Mouse (Mus musculus) bone marrow macrophage, adult 2 months (primary cell): ENCODE data around the gene Fes. TPM values are rescaled to one million over a fixed set of nuclear protein-coding genes. Genes with fewer than 3 reads are reported as not detected.

Source experiments
- H3K27ac ChIP-seq: 2 replicates; pipeline ENCODE4 v1.5.1; 2012; ENCODE audit warnings: low read depth, low read length; ENCODE audit not compliant: insufficient read depth
- H3K4me1 ChIP-seq: 2 replicates; pipeline ENCODE4 v1.6.1; 2012; ENCODE audit warnings: low read length; ENCODE audit not compliant: control insufficient read depth, insufficient read depth
- H3K4me3 ChIP-seq: 2 replicates; pipeline ENCODE4 v1.5.1; 2012; ENCODE audit warnings: mild to moderate bottlenecking, low read length, moderate library complexity; ENCODE audit not compliant: insufficient read depth
- CTCF ChIP-seq: IDR thresholded peaks from 2 replicates; pipeline ENCODE4 v1.5.1; 2012; ENCODE audit warnings: low read depth, mild to moderate bottlenecking, low read length, moderate library complexity
- POLR2A ChIP-seq: IDR thresholded peaks from 2 replicates; pipeline ENCODE4 v1.6.1; 2012; ENCODE audit warnings: mild to moderate bottlenecking, low read depth, low read length, borderline replicate concordance
- polyA plus RNA-seq: library from polyadenylated mRNA; stranded (reverse); fragments of >200 nt; gene quantifications from 2 replicates; pipeline ENCODE4 v1.2.4, GENCODE M21; 2012; ENCODE audit not compliant: missing spikeins, insufficient read depth, insufficient read length

The Fes gene
- polyA plus RNA-seq = 238 TPM in 2 replicates

GRCm38 (mm10) chr7:80387633-80388543 lies at the start of gene Fes:
Gene Fes (minus strand): TSS chr7:80387946.
- Histone ChIP-seq H3K4me1 (peaks cover 10% of the 10 kb centered on the region), H3K27ac (peak within 1 kb of the TSS; percentile 99), H3K4me3 (peak within 1 kb of the TSS; percentile 92)
- TF ChIP-seq POLR2A (no peak), CTCF (0 out of 2 replicates have a peak, but pooled peaks have one; percentile 6)

- H3K27ac ChIP-seq = no peak overlapping the region
- H3K4me1 ChIP-seq = peaks cover 34% of the 10 kb centered on the region
- no peak overlapping the region for H3K4me3 ChIP-seq
- TF ChIP-seq POLR2A (no peak), CTCF (no peak)
These were observed 48.8 kb upstream of the Fes start for GRCm38 (mm10) chr7:80436571-80436970.

GRCm38 (mm10) chr7:80435594-80435993 lies 47.8 kb upstream of the Fes start:
- Histone ChIP-seq H3K27ac (no peak overlapping the region), H3K4me3 (no peak overlapping the region), H3K4me1 (peaks cover 27% of the 10 kb centered on the region)
- no peak for TF ChIP-seq POLR2A
- TF ChIP-seq CTCF = no peak

- H3K27ac ChIP-seq = no peak overlapping the region
- H3K4me1 ChIP-seq = peaks cover 28% of the 10 kb centered on the region
- no peak for TF ChIP-seq CTCF
- H3K4me3 ChIP-seq = no peak overlapping the region
These were observed 41.9 kb upstream of the Fes start for GRCm38 (mm10) chr7:80429661-80430060.

GRCm38 (mm10) chr7:80427730-80428129 lies 40.0 kb upstream of the Fes start:
- Histone ChIP-seq H3K4me1 (peaks cover 28% of the 10 kb centered on the region), H3K4me3 (no peak overlapping the region), H3K27ac (peak overlapping the region; percentile 96)
- TF ChIP-seq CTCF (no peak), POLR2A (no peak)

- H3K4me1 ChIP-seq = peaks cover 28% of the 10 kb centered on the region
- H3K4me3 ChIP-seq = no peak overlapping the region
- TF ChIP-seq CTCF (no peak), POLR2A (no peak)
- peak overlapping the region; percentile 96 for H3K27ac ChIP-seq
These were observed 38.6 kb upstream of the Fes start for GRCm38 (mm10) chr7:80426363-80426762.

GRCm38 (mm10) chr7:80424722-80425121 lies 37.0 kb upstream of the Fes start:
- Histone ChIP-seq H3K27ac (no peak overlapping the region), H3K4me1 (peaks cover 38% of the 10 kb centered on the region), H3K4me3 (no peak overlapping the region)
- no peak for TF ChIP-seq POLR2A
- TF ChIP-seq CTCF = no peak

GRCm38 (mm10) chr7:80422759-80423480 lies 35.2 kb upstream of the Fes start:
- peaks cover 38% of the 10 kb centered on the region for H3K4me1 ChIP-seq
- TF ChIP-seq CTCF (no peak), POLR2A (no peak)
- H3K4me3 ChIP-seq = no peak overlapping the region
- no peak overlapping the region for H3K27ac ChIP-seq

GRCm38 (mm10) chr7:80421576-80421975 lies 33.8 kb upstream of the Fes start:
- Histone ChIP-seq H3K4me1 (peaks cover 38% of the 10 kb centered on the region), H3K27ac (no peak overlapping the region), H3K4me3 (no peak overlapping the region)
- TF ChIP-seq POLR2A = no peak
- no peak for TF ChIP-seq CTCF

- H3K4me1 ChIP-seq = peaks cover 31% of the 10 kb centered on the region
- no peak overlapping the region for H3K4me3 ChIP-seq
- no peak overlapping the region for H3K27ac ChIP-seq
- TF ChIP-seq CTCF (no peak), POLR2A (no peak)
These were observed 32.8 kb upstream of the Fes start for GRCm38 (mm10) chr7:80420586-80420985.
